Mouse (Mus musculus) C2C12 (cell line): Measurements from ENCODE around the gene Slc17a7.

Source experiments
- CEBPB ChIP-seq: IDR thresholded peaks from one replicate; pipeline ENCODE4 v1.6.1; 2011; ENCODE audit warnings: low read depth, mild to moderate bottlenecking, control low read depth, moderate library complexity
- CTCF ChIP-seq: IDR thresholded peaks from one replicate; pipeline ENCODE4 v1.5.1; 2011; ENCODE audit not compliant: control insufficient read depth, insufficient read depth, insufficient read length
- FOSL1 ChIP-seq: IDR thresholded peaks from one replicate; pipeline ENCODE4 v1.8.0; 2011; ENCODE audit warnings: mild to moderate bottlenecking, low read length; ENCODE audit not compliant: poor library complexity, insufficient read depth, severe bottlenecking
- MAX ChIP-seq: IDR thresholded peaks from one replicate; pipeline ENCODE4 v1.6.1; 2011; ENCODE audit warnings: mild to moderate bottlenecking, control low read depth
- MYOD1 ChIP-seq: IDR thresholded peaks from one replicate; pipeline ENCODE4 v1.6.1; 2011; ENCODE audit warnings: low read depth; ENCODE audit not compliant: control insufficient read depth, insufficient read length
- MYOG ChIP-seq: IDR thresholded peaks from one replicate; pipeline ENCODE4 v1.6.1; 2011; ENCODE audit not compliant: control insufficient read depth, insufficient read length; ENCODE audit errors: extremely low read depth
- USF1 ChIP-seq: IDR thresholded peaks from one replicate; pipeline ENCODE4 v1.6.1; 2011; ENCODE audit warnings: low read depth, mild to moderate bottlenecking, control low read depth, moderate library complexity

DNA sequence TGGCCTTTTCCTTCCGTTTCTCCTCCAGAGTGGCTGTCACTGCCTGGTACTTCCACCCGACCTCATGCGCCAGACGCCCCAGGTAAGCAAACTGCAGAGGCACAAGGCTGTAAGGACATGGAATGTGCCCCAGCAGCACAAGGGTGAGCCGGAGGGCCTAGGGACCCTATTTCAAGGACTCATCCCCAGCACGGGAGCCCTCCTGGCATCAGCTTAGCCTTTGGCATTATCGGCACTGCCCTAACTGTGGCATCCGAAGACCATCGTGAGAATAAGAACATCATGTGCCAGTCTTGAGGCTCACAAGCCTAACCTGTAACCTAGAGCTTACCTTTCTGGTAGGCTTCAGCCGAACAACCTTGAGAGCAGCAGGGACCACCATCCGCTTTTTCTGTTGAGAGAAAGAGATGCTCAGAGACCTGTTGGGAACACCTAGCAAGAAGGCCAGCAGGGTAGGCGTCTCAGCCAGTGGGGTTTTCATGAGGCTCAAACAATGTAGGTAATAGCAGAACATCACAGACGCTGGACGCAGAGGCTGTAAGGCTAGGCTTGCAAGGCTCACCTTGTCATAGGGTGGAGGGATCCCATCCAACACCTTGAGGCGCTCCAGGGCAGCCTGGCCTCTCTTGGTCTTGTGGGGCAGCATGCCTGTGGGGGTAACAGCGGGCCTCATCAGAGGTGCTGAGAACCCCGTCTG lies 37.5 kb upstream of the Slc17a7 start:
- TF ChIP-seq MAX = no peak
- TF ChIP-seq MYOG = no peak
- TF ChIP-seq CTCF = no peak
- TF ChIP-seq CEBPB = no peak
- TF ChIP-seq USF1 = no peak
- TF ChIP-seq MYOD1 = no peak
- no peak for TF ChIP-seq FOSL1
